ENCODE assay signal across 17 mouse cellular contexts in genomic region chr11:53426914-53427313, GRCm38 (mm10). TPM values are rescaled to one million over a fixed set of nuclear protein-coding genes. Genes with fewer than 3 reads are reported as not detected.
"Had no signal": no experiment of that assay in that cellular context is flagged by ENCODE, and none has a peak within 500 bp of the region (broad histone marks: within the 10 kb centered on the region; RNA-seq: fewer than 3 reads in every experiment).

No protein-coding gene starts in this region.

RNA-seq across cellular contexts. Expression of gene Gdf9, which starts 3.9 kb away (rescaled TPM):
- total RNA-seq: monocyte, adult 5-6 weeks had no signal

RNA-seq across cellular contexts. Expression of gene Leap2, which starts 3.9 kb away (rescaled TPM):
- total RNA-seq: megakaryocyte progenitor cell, adult 5-6 weeks; midbrain, postnatal 0 days; monocyte, adult 5-6 weeks had no signal
- polyA plus RNA-seq: lung, adult 2 months; lung, embryonic 15.5 days; lung, postnatal 0 days; macrophage; midbrain, embryonic 13.5 days; midbrain, postnatal 0 days; neural tube, embryonic 11.5 days; neural tube, embryonic 13.5 days; neural tube, embryonic 15.5 days; spleen, adult 2 months; testis, adult 2 months; thymus, adult 2 months; urinary bladder, adult 2 months had no signal

RNA-seq across cellular contexts. Expression of gene Gm10447, which starts 30.0 kb away (rescaled TPM):
- total RNA-seq: megakaryocyte progenitor cell, adult 5-6 weeks; midbrain, postnatal 0 days; monocyte, adult 5-6 weeks had no signal
- polyA plus RNA-seq: lung, embryonic 15.5 days; lung, postnatal 0 days; macrophage; midbrain, embryonic 11.5 days; midbrain, embryonic 13.5 days; midbrain, embryonic 15.5 days; neural tube, embryonic 11.5 days; neural tube, embryonic 13.5 days; neural tube, embryonic 15.5 days had no signal

RNA-seq across cellular contexts. Expression of gene Shroom1, which starts 30.1 kb away (rescaled TPM):
- total RNA-seq: monocyte, adult 5-6 weeks had no signal
- polyA plus RNA-seq: macrophage had no signal
